Mouse (Mus musculus) R1 (cell line): ENCODE data around the gene Gramd1c.
A peak's percentile ranks its signal among the peaks of the same experiment; 100 is the strongest.

Experiments
- DNase-seq: peaks from one replicate; pipeline ENCODE4 v3.0.0-alpha.2; 2018; ENCODE audit warnings: low read depth, low spot score

The Gramd1c gene

GRCm38 (mm10) chr16:44063025-44063894 is at the start of gene Gramd1c:
Gene Gramd1c (minus strand): TSS chr16:44063345.
- peak; percentile 87 for DNase-seq

GRCm38 (mm10) chr16:44109002-44109401 is 45.9 kb upstream of the Gramd1c start:
- DNase-seq: no peak

- no peak for DNase-seq
Measured at GRCm38 (mm10) chr16:44105211-44105610, 42.1 kb upstream of the Gramd1c start.

- peak; percentile 61 for DNase-seq
Measured at GRCm38 (mm10) chr16:44103806-44104766, 40.9 kb upstream of the Gramd1c start.

- peak; percentile 57 for DNase-seq
Measured at GRCm38 (mm10) chr16:44102925-44103324, 39.8 kb upstream of the Gramd1c start.

- DNase-seq: peak; percentile 33
Measured at GRCm38 (mm10) chr16:44101181-44101710, 38.1 kb upstream of the Gramd1c start.

GRCm38 (mm10) chr16:44099377-44099776 is 36.2 kb upstream of the Gramd1c start:
- DNase-seq: no peak

- DNase-seq: no peak
Measured at GRCm38 (mm10) chr16:44087650-44088049, 24.5 kb upstream of the Gramd1c start.

GRCm38 (mm10) chr16:44061341-44061740 is 1.8 kb downstream of the Gramd1c start:
- DNase-seq: no peak

GRCm38 (mm10) chr16:44060604-44061286 is 2.4 kb downstream of the Gramd1c start:
- no peak for DNase-seq

GRCm38 (mm10) chr16:44058745-44059144 is 4.4 kb downstream of the Gramd1c start:
- DNase-seq: peak; percentile 69

GRCm38 (mm10) chr16:44055766-44056165 is 7.4 kb downstream of the Gramd1c start:
- peak; percentile 94 for DNase-seq

GRCm38 (mm10) chr16:44053265-44053664 is 9.9 kb downstream of the Gramd1c start:
- no peak for DNase-seq

- DNase-seq: no peak
Measured at GRCm38 (mm10) chr16:44052390-44052789, 10.8 kb downstream of the Gramd1c start.

GRCm38 (mm10) chr16:44050139-44050538 is 13.0 kb downstream of the Gramd1c start:
- no peak for DNase-seq

- DNase-seq: no peak
Measured at GRCm38 (mm10) chr16:44039112-44039511, 24.0 kb downstream of the Gramd1c start.

- DNase-seq: no peak
Measured at GRCm38 (mm10) chr16:44035221-44035620, 27.9 kb downstream of the Gramd1c start.

- no peak for DNase-seq
Measured at GRCm38 (mm10) chr16:44033365-44033764, 29.8 kb downstream of the Gramd1c start.

GRCm38 (mm10) chr16:44029273-44029672 is 33.9 kb downstream of the Gramd1c start:
- no peak for DNase-seq

GRCm38 (mm10) chr16:44026822-44027221 is 36.3 kb downstream of the Gramd1c start:
- no peak for DNase-seq

- DNase-seq: no peak
Measured at GRCm38 (mm10) chr16:44026210-44026609, 36.9 kb downstream of the Gramd1c start.
